Mouse (Mus musculus): ENCODE data around the gene Zfp768. TPM values are rescaled to one million over a fixed set of nuclear protein-coding genes. Genes with fewer than 3 reads are reported as not detected.

Zfp768 gene
- polyA plus RNA-seq, 1 experiment from 2014 or later = 16.3 TPM

GRCm38 (mm10) chr7:127297586-127298193 lies 47.7 kb downstream of the Zfp768 start:
- H3K4me2 ChIP-seq (ENCODE audit: low read length) = no peak overlapping the region
- 91% methylated on average over 5 of the region's 5 CpGs for WGBS
- H3K4me1 ChIP-seq (ENCODE audit: control insufficient read depth, insufficient read depth, low read length) = no peaks in the 10 kb centered on the region
- H3K27ac ChIP-seq (ENCODE audit: low read length) = no peak overlapping the region
- H3K36me3 ChIP-seq (ENCODE audit: control insufficient read depth, insufficient read depth, low read length) = no peaks in the 10 kb centered on the region
- H3K9me3 ChIP-seq (replicated peaks; ENCODE audit: control insufficient read depth, low read length, poor library complexity, severe bottlenecking) = no peaks in the 10 kb centered on the region
- H3K27me3 ChIP-seq (ENCODE audit: control insufficient read depth, insufficient read depth, low read depth, low read length) = no peaks in the 10 kb centered on the region; the same call in 1 of the 2 replicates
- H3K9ac ChIP-seq (ENCODE audit: low read depth, low read length) = no peak overlapping the region
- no peak overlapping the region for H3K4me3 ChIP-seq (ENCODE audit: low read depth, low read length)
- no peak for ATAC-seq

- H3K9me3 ChIP-seq (replicated peaks; ENCODE audit: control insufficient read depth, low read length, poor library complexity, severe bottlenecking) = no peaks in the 10 kb centered on the region
- WGBS = 86% methylated on average over 5 of the region's 5 CpGs
- no peak overlapping the region for H3K9ac ChIP-seq (ENCODE audit: low read depth, low read length)
- ATAC-seq = no peak
- H3K27me3 ChIP-seq (ENCODE audit: control insufficient read depth, insufficient read depth, low read depth, low read length) = no peaks in the 10 kb centered on the region
- no peak overlapping the region for H3K27ac ChIP-seq (ENCODE audit: low read length)
- H3K4me2 ChIP-seq (ENCODE audit: low read length) = no peak overlapping the region
- no peaks in the 10 kb centered on the region for H3K36me3 ChIP-seq (ENCODE audit: control insufficient read depth, insufficient read depth, low read length)
- no peaks in the 10 kb centered on the region for H3K4me1 ChIP-seq (ENCODE audit: control insufficient read depth, insufficient read depth, low read length)
- H3K4me3 ChIP-seq (ENCODE audit: low read depth, low read length) = no peak overlapping the region
Measured at GRCm38 (mm10) chr7:127296786-127297555, 48.4 kb downstream of the Zfp768 start.

- H3K9me3 ChIP-seq (replicated peaks; ENCODE audit: control insufficient read depth, low read length, poor library complexity, severe bottlenecking) = no peaks in the 10 kb centered on the region
- H3K4me1 ChIP-seq (ENCODE audit: control insufficient read depth, insufficient read depth, low read length) = no peaks in the 10 kb centered on the region
- H3K4me3 ChIP-seq (ENCODE audit: low read depth, low read length) = no peak within 1 kb of the TSS
- 84% methylated on average over 11 of the region's 11 CpGs for WGBS
- no peaks in the 10 kb centered on the region for H3K27me3 ChIP-seq (ENCODE audit: control insufficient read depth, insufficient read depth, low read depth, low read length)
- no peak for ATAC-seq
- H3K9ac ChIP-seq (ENCODE audit: low read depth, low read length) = no peak within 1 kb of the TSS
- H3K36me3 ChIP-seq (ENCODE audit: control insufficient read depth, insufficient read depth, low read length) = no peaks in the 10 kb centered on the region
- H3K27ac ChIP-seq (ENCODE audit: low read length) = no peak within 1 kb of the TSS
- no peak within 1 kb of the TSS for H3K4me2 ChIP-seq (ENCODE audit: low read length)
Measured at GRCm38 (mm10) chr7:127296098-127296497, 49.3 kb downstream of the Zfp768 start, which contains the start of gene Itgal. Gene Itgal (plus strand): TSS chr7:127296260.

Other genes starting within 250 kb of the Zfp768 start
- 0.68 and 0.77 TPM in 2 replicates for gene Qprt, start 223.4 kb downstream of the Zfp768 start, polyA plus RNA-seq (2015; fragmentation: Nextera tagmentation; extraction: Ambion mirVana)
- gene Spn, start 207.8 kb downstream of the Zfp768 start, polyA plus RNA-seq (2015; fragmentation: Nextera tagmentation; extraction: Ambion mirVana) = 0.05 TPM in 1 of 2 replicates, not detected in the other
- gene Cd2bp2, start 149.5 kb downstream of the Zfp768 start, polyA plus RNA-seq (2015; fragmentation: Nextera tagmentation; extraction: Ambion mirVana) = 76.1 and 85.7 TPM in 2 replicates
- gene Tbc1d10b, start 137.1 kb downstream of the Zfp768 start, polyA plus RNA-seq (2015; fragmentation: Nextera tagmentation; extraction: Ambion mirVana) = 30.7 and 31.2 TPM in 2 replicates
- 2.8 and 4.8 TPM in 2 replicates for gene Mylpf, start 136.7 kb downstream of the Zfp768 start, polyA plus RNA-seq (2015; fragmentation: Nextera tagmentation; extraction: Ambion mirVana)
- 48.7 and 54.9 TPM in 2 replicates for gene Zfp553, start 112.5 kb downstream of the Zfp768 start, polyA plus RNA-seq (2015; fragmentation: Nextera tagmentation; extraction: Ambion mirVana)
- gene Sept1, start 112.5 kb downstream of the Zfp768 start, polyA plus RNA-seq (2015; fragmentation: Nextera tagmentation; extraction: Ambion mirVana) = 14.3 and 15.5 TPM in 2 replicates
- gene Zfp771, start 101.3 kb downstream of the Zfp768 start, polyA plus RNA-seq (2015; fragmentation: Nextera tagmentation; extraction: Ambion mirVana) = 64.5 and 70.4 TPM in 2 replicates
- gene Dctpp1, start 84.9 kb downstream of the Zfp768 start, polyA plus RNA-seq (2015; fragmentation: Nextera tagmentation; extraction: Ambion mirVana) = 112 and 120 TPM in 2 replicates
- gene Sephs2, start 71.5 kb downstream of the Zfp768 start, polyA plus RNA-seq (2015; fragmentation: Nextera tagmentation; extraction: Ambion mirVana) = 59.4 and 59.7 TPM in 2 replicates
- gene Itgal, start 49.3 kb downstream of the Zfp768 start, polyA plus RNA-seq (2015; fragmentation: Nextera tagmentation; extraction: Ambion mirVana) = 0.25 and 0.31 TPM in 2 replicates
- gene Zfp747, start 30.5 kb upstream of the Zfp768 start, polyA plus RNA-seq (2015; fragmentation: Nextera tagmentation; extraction: Ambion mirVana) = 10.1 and 10.5 TPM in 2 replicates
- 4.6 and 5.4 TPM in 2 replicates for gene 9130019O22Rik, start 41.6 kb upstream of the Zfp768 start, polyA plus RNA-seq (2015; fragmentation: Nextera tagmentation; extraction: Ambion mirVana)
- gene E430018J23Rik, start 48.0 kb upstream of the Zfp768 start, polyA plus RNA-seq (2015; fragmentation: Nextera tagmentation; extraction: Ambion mirVana) = 4.9 and 6.3 TPM in 2 replicates
- gene Zfp764, start 61.2 kb upstream of the Zfp768 start, polyA plus RNA-seq (2015; fragmentation: Nextera tagmentation; extraction: Ambion mirVana) = 4.9 and 5.3 TPM in 2 replicates
- gene Zfp688, start 76.5 kb upstream of the Zfp768 start, polyA plus RNA-seq (2015; fragmentation: Nextera tagmentation; extraction: Ambion mirVana) = 27.7 and 28.1 TPM in 2 replicates
- 16.5 and 17.6 TPM in 2 replicates for gene Zfp689, start 103.6 kb upstream of the Zfp768 start, polyA plus RNA-seq (2015; fragmentation: Nextera tagmentation; extraction: Ambion mirVana)
- 32.9 and 36.0 TPM in 2 replicates for gene Prr14, start 114.0 kb upstream of the Zfp768 start, polyA plus RNA-seq (2015; fragmentation: Nextera tagmentation; extraction: Ambion mirVana)
- 9.1 and 12.5 TPM in 2 replicates for gene Fbrs, start 133.6 kb upstream of the Zfp768 start, polyA plus RNA-seq (2015; fragmentation: Nextera tagmentation; extraction: Ambion mirVana)
- gene Srcap, start 166.4 kb upstream of the Zfp768 start, polyA plus RNA-seq (2015; fragmentation: Nextera tagmentation; extraction: Ambion mirVana) = 38.4 and 49.5 TPM in 2 replicates
- gene Gm42715, start 174.0 kb upstream of the Zfp768 start, polyA plus RNA-seq (2015; fragmentation: Nextera tagmentation; extraction: Ambion mirVana) = 14.1 and 15.7 TPM in 2 replicates
- 8.5 and 9.4 TPM in 2 replicates for gene Tmem265, start 215.8 kb upstream of the Zfp768 start, polyA plus RNA-seq (2015; fragmentation: Nextera tagmentation; extraction: Ambion mirVana)
- 59.4 and 62.5 TPM in 2 replicates for gene Phkg2, start 227.8 kb upstream of the Zfp768 start, polyA plus RNA-seq (2015; fragmentation: Nextera tagmentation; extraction: Ambion mirVana)
- 10.2 and 11.9 TPM in 2 replicates for gene Ccdc189, start 243.0 kb upstream of the Zfp768 start, polyA plus RNA-seq (2015; fragmentation: Nextera tagmentation; extraction: Ambion mirVana)
- 50.3 and 56.7 TPM in 2 replicates for gene Rnf40, start 243.2 kb upstream of the Zfp768 start, polyA plus RNA-seq (2015; fragmentation: Nextera tagmentation; extraction: Ambion mirVana)